Mouse (Mus musculus) heart, adult 8-10 months (tissue): ENCODE results near the gene Top2a. TPM values are rescaled to one million over a fixed set of nuclear protein-coding genes. Genes with fewer than 3 reads are reported as not detected.

Experiments used
- DNase-seq: peaks from one replicate; pipeline ENCODE4 v3.0.0; 2022; ENCODE audit warnings: low spot score
- total RNA-seq, 4 experiments: library from RNA; stranded (reverse); gene quantifications; 2 replicates each; pipeline ENCODE4 v1.2.4; 2022

Gene Top2a
- total RNA-seq: 1 to 10 TPM in 2 of 4 experiments, under 1 TPM in 2; 0.41 to 3.2 (median 0.94) TPM

- peak; percentile 100 for DNase-seq
Observed at GRCm38 (mm10) chr11:99023500-99024467, at the start of gene Top2a. Gene Top2a (minus strand): TSS chr11:99024189.

DNA sequence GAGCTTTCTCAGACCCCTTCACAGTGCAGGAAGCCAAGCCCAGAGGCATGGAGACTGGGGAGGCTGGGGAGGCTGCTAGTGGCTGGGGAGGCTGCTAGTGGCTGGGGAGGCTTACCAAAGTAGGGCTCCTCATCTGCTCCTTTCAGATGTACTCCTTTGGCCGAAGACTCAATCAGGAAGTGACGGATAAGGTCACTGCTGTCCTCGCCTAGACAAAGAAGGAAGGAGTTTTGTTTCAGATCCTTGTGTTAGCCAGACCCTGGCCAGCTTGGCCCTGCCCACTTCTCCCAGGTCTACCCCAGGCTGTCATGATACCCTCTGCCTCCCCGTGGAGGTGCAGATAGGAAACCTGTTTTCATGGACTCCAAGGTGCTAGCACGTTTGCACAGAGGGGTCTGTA, 49.8 kb upstream of the Top2a start:
- no peak for DNase-seq

GRCm38 (mm10) chr11:99071866-99072265, 47.9 kb upstream of the Top2a start:
- DNase-seq: no peak

DNA sequence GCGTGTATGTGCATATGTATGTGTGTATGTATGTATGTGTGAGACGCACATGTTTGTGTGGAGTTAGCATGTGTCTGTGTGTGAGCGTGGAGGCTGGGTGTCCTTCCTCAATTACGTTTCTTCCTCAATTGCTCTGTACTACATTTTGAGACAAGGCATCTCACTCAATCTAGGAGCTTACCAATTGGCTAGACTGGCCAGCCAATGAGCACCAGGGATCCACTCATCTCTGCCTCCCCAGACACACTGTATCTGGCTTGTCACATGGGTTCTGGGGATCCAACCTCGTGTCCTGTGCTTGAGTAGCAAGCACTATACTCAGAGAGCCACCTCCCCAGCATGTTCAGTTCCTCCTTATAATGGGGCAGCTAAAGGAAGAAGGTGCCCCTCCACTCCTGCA, 44.5 kb upstream of the Top2a start:
- DNase-seq: no peak

DNA sequence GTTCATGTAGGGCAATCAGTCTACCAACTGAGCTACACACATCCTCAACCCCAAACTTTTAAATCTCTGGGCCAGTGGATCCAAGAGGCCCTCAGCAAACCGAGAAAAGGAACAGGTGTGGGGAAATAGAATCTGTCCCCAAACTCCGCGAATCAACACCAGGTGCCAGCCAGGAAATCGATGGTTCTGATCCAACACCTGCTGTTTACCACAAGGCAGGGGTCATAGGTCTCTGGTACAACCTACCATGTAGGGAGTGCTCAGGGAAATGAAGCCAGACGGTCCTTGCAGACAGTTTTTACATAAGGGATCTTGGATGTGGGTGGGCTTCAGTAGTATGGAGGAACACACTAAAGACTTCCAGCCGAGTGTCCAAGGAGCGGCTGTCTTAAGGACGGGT, 43.6 kb upstream of the Top2a start:
- DNase-seq: no peak

DNA sequence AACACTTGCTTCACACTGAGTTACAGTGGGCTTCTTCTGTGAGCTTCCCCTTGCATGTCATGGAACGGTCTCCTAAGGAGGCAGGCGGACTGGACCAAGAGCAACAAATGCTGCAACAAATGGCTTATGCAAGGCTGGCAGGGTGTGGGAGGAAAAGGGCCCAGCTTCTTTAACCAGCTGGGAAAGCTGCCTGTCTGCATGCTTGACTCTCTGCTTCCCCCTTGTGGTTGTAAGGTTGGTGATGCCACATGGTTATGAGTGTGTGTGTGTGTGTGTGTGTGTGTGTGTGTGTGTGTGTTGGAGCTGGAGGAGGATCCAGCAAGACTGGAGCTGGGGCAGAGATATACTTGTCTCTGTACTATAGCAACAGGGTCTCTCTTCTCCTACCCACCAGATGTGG, 42.0 kb upstream of the Top2a start:
- peak; percentile 90 for DNase-seq

DNA sequence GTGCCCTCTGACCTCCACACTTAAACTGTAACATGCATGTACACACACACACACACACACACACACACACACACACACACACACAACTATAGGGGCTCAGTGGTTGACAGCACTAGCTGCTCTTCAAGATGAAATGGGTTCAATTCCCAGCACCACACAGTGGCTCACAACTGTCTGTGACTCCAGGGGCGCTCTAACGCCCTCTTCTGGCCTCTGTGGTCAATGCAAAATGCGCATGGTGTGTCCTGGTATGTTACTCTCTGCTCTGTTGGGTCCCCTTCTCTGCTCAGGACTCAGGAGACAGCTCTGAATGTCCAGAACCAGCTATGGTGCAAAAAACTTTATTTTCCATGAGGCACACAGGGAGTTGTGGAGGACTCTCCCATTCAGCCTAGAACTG, 41.4 kb upstream of the Top2a start:
- DNase-seq: no peak

DNA sequence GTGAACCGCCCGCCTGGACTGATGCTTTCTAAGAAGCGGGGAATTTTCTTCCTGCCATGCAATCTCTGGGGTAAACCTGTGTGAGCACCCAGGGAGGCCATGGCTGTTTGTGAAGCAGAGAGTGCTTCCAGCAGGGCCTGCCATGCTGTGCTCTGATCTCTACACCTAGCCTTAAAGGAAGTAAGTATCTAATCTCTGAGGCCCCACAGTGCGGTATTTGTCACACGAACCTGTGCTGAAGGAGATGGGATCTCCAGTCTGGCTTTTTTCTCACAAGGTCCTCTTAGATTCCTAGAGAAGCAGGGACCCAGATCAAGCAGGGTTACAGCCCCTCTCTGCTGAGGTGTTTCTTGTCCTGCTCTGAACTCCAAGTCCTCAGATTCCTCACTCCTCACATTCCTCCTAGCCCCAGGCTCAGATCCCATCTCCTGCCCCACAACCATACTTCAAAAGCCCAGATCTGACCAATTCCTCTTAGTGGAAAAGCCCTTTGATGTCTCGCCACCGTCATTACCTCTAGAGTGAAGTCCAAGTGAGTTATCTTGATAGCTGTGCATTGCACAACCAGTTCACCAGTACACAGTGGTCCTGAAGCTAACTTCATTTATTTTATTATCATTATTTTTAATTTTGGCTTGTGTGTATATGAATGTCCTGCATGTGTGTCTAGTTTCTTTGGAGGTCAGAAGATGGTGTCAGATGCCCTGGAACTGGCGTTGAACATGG, 39.6 kb upstream of the Top2a start:
- DNase-seq: no peak

- no peak for DNase-seq
Observed at GRCm38 (mm10) chr11:99062661-99063060, 38.7 kb upstream of the Top2a start.

DNA sequence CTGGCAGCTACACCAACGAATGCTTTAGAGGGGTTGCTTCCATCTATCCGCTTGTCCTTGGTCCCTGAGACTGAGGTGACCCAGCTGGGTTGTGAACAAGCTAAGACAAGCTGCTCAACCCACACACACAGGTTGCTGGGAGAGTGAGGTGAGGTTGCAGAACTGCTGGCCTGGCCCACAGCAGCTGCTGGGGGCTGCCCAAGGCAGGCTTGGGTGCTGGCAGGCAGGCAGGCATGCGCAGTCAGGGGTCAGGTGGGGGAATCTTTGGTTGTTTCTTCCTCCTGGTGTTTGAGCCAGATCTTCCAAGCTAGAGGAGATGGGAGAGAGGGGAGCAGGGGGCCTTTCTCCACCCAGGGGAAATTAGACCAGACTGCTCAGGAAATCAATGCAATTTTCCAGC, 36.4 kb upstream of the Top2a start:
- no peak for DNase-seq

DNA sequence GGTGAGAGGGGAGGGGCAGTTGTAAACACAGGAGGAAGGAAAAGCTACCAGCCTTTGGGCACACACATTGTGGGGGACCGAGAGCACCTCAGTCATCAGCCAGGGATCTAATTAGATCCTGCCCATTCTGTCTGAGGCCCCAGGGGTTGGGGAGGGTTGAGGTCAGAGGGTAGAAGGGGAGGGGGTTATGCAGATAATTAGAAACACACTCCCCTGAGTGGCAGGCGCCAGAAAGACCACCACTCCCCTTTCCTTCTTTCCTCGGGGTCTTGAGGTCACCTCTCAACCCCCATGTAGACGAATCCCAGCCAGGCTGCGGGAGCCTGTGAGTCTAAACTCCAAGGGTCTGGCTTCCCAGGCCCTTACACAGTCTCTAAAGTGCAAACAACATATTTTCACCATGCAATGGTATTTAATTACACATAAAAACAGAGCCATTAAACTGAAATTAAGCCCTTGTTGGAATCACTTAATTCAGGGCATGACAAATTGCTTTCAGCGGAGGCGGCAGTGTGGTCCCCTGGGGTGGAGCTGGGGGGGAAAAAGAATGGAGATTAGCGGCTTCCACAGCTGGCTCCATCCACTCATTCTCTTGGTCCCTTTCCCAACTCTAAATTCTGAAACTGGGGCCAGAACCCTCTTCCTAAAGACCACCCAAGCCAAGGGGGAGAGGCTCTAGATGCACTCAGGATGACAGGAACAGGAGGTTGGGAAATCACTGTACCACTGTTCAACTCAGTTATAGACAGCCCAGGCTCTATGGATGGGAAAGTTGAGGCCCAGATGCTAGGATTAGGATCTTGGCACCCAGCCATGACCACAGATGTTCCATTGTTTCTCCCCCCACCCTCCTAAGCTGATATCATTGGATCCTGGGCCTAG, 31.8 kb upstream of the Top2a start:
- no peak for DNase-seq

DNA sequence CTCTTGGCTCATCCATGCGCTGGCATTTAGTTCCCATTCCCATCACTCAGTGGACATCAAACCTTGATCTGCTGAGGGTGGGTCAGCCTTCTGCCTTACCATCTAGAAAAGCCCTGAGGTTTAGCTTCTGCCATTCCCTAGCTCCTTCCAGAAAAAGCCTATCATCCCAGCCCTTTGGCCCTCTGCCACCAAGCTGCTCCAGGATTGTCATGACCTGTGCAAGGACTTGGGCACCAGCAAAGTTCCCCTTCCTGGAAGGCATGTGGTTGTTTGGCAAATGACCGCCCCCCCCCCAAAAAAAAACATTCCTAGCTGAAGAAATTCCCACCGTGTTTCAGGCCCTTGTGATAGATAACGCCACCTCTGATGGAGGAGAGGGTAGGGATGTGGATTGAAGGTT, 31.2 kb upstream of the Top2a start:
- DNase-seq: no peak

DNA sequence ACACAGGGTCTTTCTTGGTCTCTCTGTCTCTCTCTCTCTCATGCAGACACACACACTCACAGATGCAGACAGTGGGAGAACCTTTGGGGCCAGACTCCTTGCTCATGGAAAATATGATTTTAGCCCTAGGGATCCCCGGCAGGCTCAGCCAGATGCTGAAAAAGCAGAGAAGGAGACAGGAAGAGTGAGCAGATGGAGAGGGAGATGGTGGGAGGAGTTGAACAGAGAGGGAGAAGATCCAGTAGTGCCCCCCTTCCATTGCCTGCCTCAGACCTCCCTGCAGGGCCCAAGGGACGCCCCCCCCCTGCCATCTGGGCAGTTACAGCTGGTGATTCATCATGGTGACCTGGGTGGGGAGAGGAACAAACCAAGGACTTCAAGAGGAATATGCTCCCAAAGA, 23.7 kb upstream of the Top2a start:
- no peak for DNase-seq

- peak; percentile 84 for DNase-seq
Observed at GRCm38 (mm10) chr11:99047120-99047519, 23.1 kb upstream of the Top2a start.

DNA sequence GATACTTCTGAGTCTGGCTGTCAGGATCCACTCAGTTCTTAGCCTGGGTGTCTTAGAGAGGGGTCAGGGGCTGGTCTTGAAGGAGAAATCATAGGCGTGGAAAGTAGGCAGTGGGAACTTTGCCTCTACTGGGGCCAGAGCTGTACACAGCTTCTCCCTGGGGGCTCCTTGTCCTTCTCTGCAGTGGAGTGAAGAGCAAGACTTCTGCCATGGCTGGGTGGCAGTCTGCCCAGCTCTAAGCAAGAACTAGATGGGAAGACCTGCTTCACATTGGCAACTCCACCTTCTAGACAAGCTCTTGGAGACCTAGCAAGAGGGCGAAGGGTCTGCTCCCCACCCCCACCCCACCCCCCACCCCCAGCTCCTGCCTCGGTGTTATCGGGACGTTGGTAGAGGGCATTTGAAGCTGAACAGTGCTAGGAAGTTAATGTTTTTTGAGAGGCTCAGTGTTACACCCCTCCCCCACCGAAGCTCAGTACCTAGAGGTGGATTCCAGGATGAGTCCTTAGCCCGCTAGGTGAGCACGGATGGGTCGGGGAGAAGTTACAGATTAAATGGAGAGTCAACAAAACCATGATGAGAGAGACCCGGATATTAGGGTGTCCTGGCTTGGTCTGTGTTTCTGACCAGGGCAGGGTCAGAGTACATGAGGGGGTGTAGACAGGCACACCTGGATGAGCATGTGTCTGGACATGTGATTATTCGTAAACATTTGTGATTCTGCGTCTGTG, 21.3 kb upstream of the Top2a start:
- DNase-seq: no peak

DNA sequence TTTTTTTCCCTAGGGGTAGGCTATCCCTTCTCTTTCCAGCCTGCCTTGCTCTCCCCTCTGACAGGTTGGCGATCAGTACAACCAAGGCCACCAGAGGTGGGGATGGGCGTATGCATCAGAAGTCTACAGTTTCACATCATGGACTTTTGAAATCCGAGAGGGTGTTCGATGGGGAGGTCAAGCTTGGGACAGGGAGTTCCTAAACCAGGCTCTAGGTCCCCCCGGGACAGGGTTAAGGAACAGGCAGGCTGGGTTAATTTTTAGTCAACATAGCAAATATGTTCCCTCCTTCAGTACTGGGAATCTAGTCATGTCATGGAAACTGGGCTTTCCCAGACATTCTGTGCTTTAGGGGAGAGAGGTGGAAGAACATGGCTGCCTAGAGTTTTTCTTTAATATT, 20.3 kb upstream of the Top2a start:
- no peak for DNase-seq

- no peak for DNase-seq
Observed at GRCm38 (mm10) chr11:99043632-99044031, 19.6 kb upstream of the Top2a start.

DNA sequence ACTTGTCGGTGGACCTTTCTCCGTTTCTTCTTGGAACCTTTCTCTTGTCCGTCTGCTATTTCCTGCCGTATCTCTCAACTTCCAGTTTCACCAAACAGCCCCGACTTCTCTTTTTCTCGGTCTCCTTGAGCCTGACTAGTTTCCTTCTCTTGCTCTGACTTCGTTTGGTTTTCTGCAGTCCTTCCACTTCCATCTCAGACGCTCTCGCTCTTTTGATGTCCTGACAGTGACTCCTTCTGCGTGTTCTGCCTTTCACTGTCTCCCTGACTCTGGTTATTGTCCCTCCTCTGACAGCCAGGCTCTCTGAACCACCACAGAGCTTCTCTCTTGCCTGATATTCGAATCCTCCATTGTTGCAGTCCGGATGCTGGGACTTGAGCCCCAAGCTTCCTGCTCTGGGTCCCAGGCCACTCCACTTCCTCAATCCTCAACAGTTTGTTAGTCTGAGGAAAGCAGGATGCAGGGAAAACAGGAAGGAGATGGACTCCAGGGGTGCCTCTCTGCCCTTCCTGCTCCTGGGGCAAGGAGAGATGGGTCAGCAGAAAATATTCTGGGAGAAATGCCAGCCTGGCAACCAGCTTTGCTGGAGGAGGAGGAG, 18.9 kb upstream of the Top2a start:
- peak; percentile 69 for DNase-seq

GRCm38 (mm10) chr11:99041841-99042780, 18.1 kb upstream of the Top2a start:
- no peak for DNase-seq
